Mouse (Mus musculus): ENCODE data around the gene Chac1.

The Chac1 gene

DNA sequence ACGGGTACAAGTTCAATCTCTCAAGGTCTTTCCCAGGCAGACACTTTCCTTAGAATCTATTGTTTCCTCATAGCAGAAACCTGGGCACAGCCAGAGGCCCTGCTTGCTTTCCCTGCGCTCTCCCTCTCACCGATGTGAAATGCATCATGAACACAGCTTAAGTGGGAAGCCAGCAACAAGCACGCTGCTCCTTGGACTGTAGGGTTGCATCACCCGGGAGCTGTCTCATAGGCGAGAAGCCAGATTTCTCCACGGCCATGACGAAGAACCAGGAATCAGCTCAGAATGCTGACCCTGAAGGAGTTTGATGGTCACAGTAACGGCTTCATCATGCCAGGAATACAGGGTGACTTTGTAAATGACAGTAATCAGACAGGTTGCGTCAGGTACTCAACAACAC lies 19.1 kb downstream of the Chac1 start:
- DNase-seq (ENCODE audit: extremely low spot score, low read depth, low spot score): no peak

DNA sequence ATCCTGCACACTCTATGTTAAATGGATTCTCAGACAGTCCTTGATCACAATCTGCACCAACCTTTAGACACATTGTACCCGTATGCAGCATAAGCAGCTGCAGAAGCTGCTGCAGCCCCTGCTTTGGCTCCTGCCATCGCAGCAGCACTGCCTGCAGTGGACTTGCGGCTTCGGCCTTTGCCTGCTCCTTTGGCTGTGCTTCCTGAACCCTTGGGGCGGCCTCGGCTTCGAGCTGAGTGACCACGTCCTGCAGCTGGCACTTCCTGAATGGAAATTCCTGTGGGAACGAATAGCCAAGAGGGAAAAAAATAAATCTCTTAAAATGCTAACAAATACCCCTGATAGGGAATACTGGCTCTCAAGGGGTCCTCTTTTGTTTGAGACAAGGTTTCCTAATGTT lies 26.3 kb downstream of the Chac1 start:
- DNase-seq (ENCODE audit: extremely low spot score, low read depth, low spot score): no peak

GRCm38 (mm10) chr2:119377826-119378225 lies 26.8 kb downstream of the Chac1 start:
- DNase-seq (ENCODE audit: extremely low spot score, low read depth, low spot score): no peak

DNA sequence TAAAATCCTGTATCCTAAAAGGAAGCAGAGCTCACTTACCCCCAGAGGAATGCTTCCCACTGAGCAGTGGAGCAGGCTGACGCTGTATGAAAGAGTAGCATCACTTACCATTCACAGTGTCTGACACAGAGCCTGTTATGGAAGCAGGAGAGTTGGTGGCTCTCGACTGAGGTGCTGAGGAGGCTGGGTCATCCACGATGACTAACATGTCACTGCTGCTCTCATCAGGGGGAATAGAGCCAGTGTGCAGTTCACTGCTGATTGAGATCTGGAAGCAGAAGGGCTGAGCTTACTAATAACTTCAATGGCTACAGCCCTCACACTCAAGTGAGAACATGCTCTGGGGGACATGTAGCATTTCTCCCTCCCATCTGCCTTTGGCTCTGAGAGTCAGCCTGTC lies 28.4 kb downstream of the Chac1 start:
- DNase-seq (ENCODE audit: extremely low spot score, low read depth, low spot score): no peak

GRCm38 (mm10) chr2:119388266-119388665 lies 37.2 kb downstream of the Chac1 start:
- DNase-seq (ENCODE audit: extremely low spot score, low read depth, low spot score): no peak

DNA sequence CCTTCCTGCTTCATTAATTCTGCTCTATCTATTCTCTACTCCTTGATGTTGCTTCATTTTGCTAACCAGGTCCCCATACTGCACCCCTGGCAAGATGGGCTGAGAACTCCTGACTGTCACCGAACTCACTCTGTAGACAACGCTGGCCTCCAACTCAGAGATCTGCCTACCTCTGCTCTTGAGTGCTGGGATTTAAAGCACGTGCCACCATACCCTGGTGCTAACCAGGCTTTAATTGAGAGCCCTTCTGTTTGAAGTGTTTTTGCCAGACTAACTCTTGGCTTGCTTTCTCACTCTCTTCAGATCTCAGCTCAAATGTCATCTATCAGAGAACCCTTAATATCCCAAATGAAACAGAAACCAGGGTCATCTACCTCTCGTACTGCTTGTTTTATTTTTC lies 39.0 kb downstream of the Chac1 start:
- DNase-seq (ENCODE audit: extremely low spot score, low read depth, low spot score): no peak

- DNase-seq (ENCODE audit: extremely low spot score, low read depth, low spot score): no peak
Measured at GRCm38 (mm10) chr2:119398252-119398651, 47.2 kb downstream of the Chac1 start.

- DNase-seq (ENCODE audit: extremely low spot score, low read depth, low spot score): no peak
Measured at GRCm38 (mm10) chr2:119398665-119399064, 47.6 kb downstream of the Chac1 start.

DNA sequence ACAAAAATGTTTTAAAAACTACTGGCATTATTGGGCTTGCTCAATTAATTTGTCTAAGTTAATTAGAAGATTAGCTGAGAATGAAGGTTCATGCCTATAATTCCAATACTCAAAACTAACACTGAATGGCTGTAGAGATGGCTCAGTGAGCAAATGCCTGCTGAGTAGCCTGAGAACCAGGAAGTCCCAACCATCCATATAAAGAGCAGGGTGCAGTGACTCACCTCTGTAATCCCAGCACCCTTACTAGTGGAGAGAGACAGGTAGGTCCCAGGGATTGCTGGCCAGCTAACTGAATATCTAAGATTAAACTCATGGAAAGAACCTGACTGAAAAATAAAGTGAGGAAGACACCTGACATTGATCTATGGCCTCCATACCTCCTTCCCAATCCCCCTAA lies 48.3 kb downstream of the Chac1 start:
- no peak for DNase-seq (ENCODE audit: extremely low spot score, low read depth, low spot score)
